Mouse (Mus musculus) lung, embryonic 16.5 days (tissue): Measurements from ENCODE around the gene Vmn1r198. TPM values are rescaled to one million over a fixed set of nuclear protein-coding genes. Genes with fewer than 3 reads are reported as not detected.
"Not testable (repeated sequence)": the region's sequence is repeated elsewhere in the genome, so short reads cannot be mapped to it uniquely, and the experiment has no call there.

Experiments
- ATAC-seq: fragments of 200-750 bp; cut with Nextera tagmentation; 2 replicates; pipeline ENCODE4 v1.8.0; 2017; ENCODE audit warnings: low read depth, mild to moderate bottlenecking, moderate library complexity
- H3K27ac ChIP-seq: fragments of 300-500 bp; sonication (generic); 2 replicates; pipeline ENCODE4 v1.5.1; 2014; ENCODE audit warnings: mild to moderate bottlenecking, control low read depth, low read length
- H3K27me3 ChIP-seq: fragments of 300-500 bp; sonication (generic); 2 replicates; pipeline ENCODE4 v1.6.1; 2014; ENCODE audit warnings: low read depth, low read length, mixed read lengths; ENCODE audit not compliant: control insufficient read depth, insufficient read depth
- H3K36me3 ChIP-seq: fragments of 300-500 bp; sonication (generic); 2 replicates; pipeline ENCODE4 v1.6.1; 2014; ENCODE audit warnings: low read length; ENCODE audit not compliant: control insufficient read depth, insufficient read depth
- H3K4me1 ChIP-seq: fragments of 300-500 bp; sonication (generic); replicated peaks from 2 replicates; pipeline ENCODE4 v1.6.1; 2014; ENCODE audit warnings: low read length, mixed read lengths; ENCODE audit not compliant: control insufficient read depth, insufficient read depth
- H3K4me2 ChIP-seq: fragments of 300-500 bp; sonication (generic); 2 replicates; pipeline ENCODE4 v1.6.1; 2014; ENCODE audit warnings: low read depth, low read length, control low read depth
- H3K4me3 ChIP-seq: fragments of 300-500 bp; sonication (generic); 2 replicates; pipeline ENCODE4 v1.5.1; 2014; ENCODE audit warnings: mild to moderate bottlenecking, low read length, control low read depth
- H3K9ac ChIP-seq: fragments of 300-500 bp; sonication (generic); 2 replicates; pipeline ENCODE4 v1.6.1; 2014; ENCODE audit warnings: low read length, control low read depth
- H3K9me3 ChIP-seq: fragments of 300-500 bp; sonication (generic); 2 replicates; pipeline ENCODE4 v1.6.1; 2016; ENCODE audit warnings: low read length; ENCODE audit not compliant: control insufficient read depth
- WGBS: fragments of 180-500 bp; shearing (Covaris S2); extraction: QIAGEN DNeasy Blood & Tissue Kit; methylation state at CpG from one replicate; pipeline ENCODE4 v1.1.7; 2014; 5-methylcytosine and 5-hydroxymethylcytosine counted together
- polyA plus RNA-seq: library from polyadenylated mRNA; unstranded; fragments of >200 nt; fragmentation: Nextera tagmentation; extraction: Ambion mirVana; gene quantifications from 2 replicates; pipeline ENCODE4 v1.2.1, GENCODE M21; 2015

Vmn1r198 gene
- not detected in 2 replicates for polyA plus RNA-seq

- H3K4me3 ChIP-seq = no peak within 1 kb of the TSS
- H3K9me3 ChIP-seq = no peaks in the 10 kb centered on the region
- no peak within 1 kb of the TSS for H3K9ac ChIP-seq
- H3K4me1 ChIP-seq = no peaks in the 10 kb centered on the region
- H3K36me3 ChIP-seq = no peaks in the 10 kb centered on the region
- H3K4me2 ChIP-seq = no peak within 1 kb of the TSS
- H3K27me3 ChIP-seq = no peaks in the 10 kb centered on the region
- no peak within 1 kb of the TSS for H3K27ac ChIP-seq
- no peak for ATAC-seq
- 17% methylated on average over 1 of the region's 1 CpGs for WGBS
These were observed at the start of gene Vmn1r198 for GRCm38 (mm10) chr13:22350064-22350463. Gene Vmn1r198, plus strand, starts transcription at chr13:22350364.

GRCm38 (mm10) chr13:22308075-22308474 lies 42.1 kb upstream of the Vmn1r198 start:
- not testable (repeated sequence) for H3K27me3 ChIP-seq, H3K9me3 ChIP-seq, H3K4me2 ChIP-seq, H3K36me3 ChIP-seq, H3K4me3 ChIP-seq, H3K4me1 ChIP-seq, H3K9ac ChIP-seq, ATAC-seq, H3K27ac ChIP-seq
- WGBS = 92% methylated on average over 5 of the region's 5 CpGs

- Histone ChIP-seq H3K27ac (no peak overlapping the region), H3K9me3 (no peaks in the 10 kb centered on the region; the same call in 1 of the 2 replicates), H3K4me3 (no peak overlapping the region), H3K9ac (no peak overlapping the region), H3K4me2 (no peak overlapping the region), H3K4me1 (no peaks in the 10 kb centered on the region), H3K36me3 (no peaks in the 10 kb centered on the region), H3K27me3 (no peaks in the 10 kb centered on the region)
- no peak for ATAC-seq
- 59% methylated on average over 2 of the region's 2 CpGs for WGBS
These were observed 34.8 kb upstream of the Vmn1r198 start for GRCm38 (mm10) chr13:22315361-22315760.

- ATAC-seq = no peak
- no peaks in the 10 kb centered on the region for H3K4me1 ChIP-seq
- WGBS = 81% methylated on average over 2 of the region's 2 CpGs
- no peak overlapping the region for H3K4me2 ChIP-seq
- no peaks in the 10 kb centered on the region; the same call in 1 of the 2 replicates for H3K9me3 ChIP-seq
- no peaks in the 10 kb centered on the region for H3K27me3 ChIP-seq
- no peak overlapping the region for H3K4me3 ChIP-seq
- no peaks in the 10 kb centered on the region for H3K36me3 ChIP-seq
- H3K9ac ChIP-seq = no peak overlapping the region
- H3K27ac ChIP-seq = no peak overlapping the region
These were observed 32.8 kb upstream of the Vmn1r198 start for GRCm38 (mm10) chr13:22317366-22317765.

GRCm38 (mm10) chr13:22320091-22320490 lies 30.1 kb upstream of the Vmn1r198 start:
- H3K4me1 ChIP-seq = no peaks in the 10 kb centered on the region
- no peaks in the 10 kb centered on the region for H3K27me3 ChIP-seq
- H3K36me3 ChIP-seq = no peaks in the 10 kb centered on the region
- H3K27ac ChIP-seq = no peak overlapping the region
- H3K9me3 ChIP-seq = no peaks in the 10 kb centered on the region
- ATAC-seq = no peak
- H3K4me3 ChIP-seq = no peak overlapping the region
- no peak overlapping the region for H3K4me2 ChIP-seq
- H3K9ac ChIP-seq = no peak overlapping the region

- H3K27ac ChIP-seq = no peak within 1 kb of the TSS
- no peak within 1 kb of the TSS for H3K4me3 ChIP-seq
- H3K4me1 ChIP-seq = no peaks in the 10 kb centered on the region
- no peak for ATAC-seq
- no peaks in the 10 kb centered on the region for H3K36me3 ChIP-seq
- H3K9ac ChIP-seq = no peak within 1 kb of the TSS
- H3K27me3 ChIP-seq = no peaks in the 10 kb centered on the region
- H3K4me2 ChIP-seq = no peak within 1 kb of the TSS
- H3K9me3 ChIP-seq = no peaks in the 10 kb centered on the region
These were observed 25.9 kb upstream of the Vmn1r198 start, which contains the start of gene Vmn1r197 for GRCm38 (mm10) chr13:22324289-22324688. Gene Vmn1r197, plus strand, starts transcription at chr13:22324589.

GRCm38 (mm10) chr13:22333269-22333668 lies 16.9 kb upstream of the Vmn1r198 start:
- Histone ChIP-seq H3K4me1 (no peaks in the 10 kb centered on the region), H3K9me3 (no peaks in the 10 kb centered on the region), H3K27ac (no peak overlapping the region), H3K36me3 (no peaks in the 10 kb centered on the region), H3K4me3 (no peak overlapping the region), H3K4me2 (no peak overlapping the region), H3K27me3 (no peaks in the 10 kb centered on the region), H3K9ac (no peak overlapping the region)
- ATAC-seq = no peak
- WGBS = 67% methylated on average over 2 of the region's 2 CpGs

- no peak overlapping the region for H3K9ac ChIP-seq
- WGBS = 73% methylated on average over 1 of the region's 1 CpGs
- no peaks in the 10 kb centered on the region for H3K4me1 ChIP-seq
- no peak overlapping the region for H3K4me3 ChIP-seq
- no peak overlapping the region for H3K27ac ChIP-seq
- H3K27me3 ChIP-seq = no peaks in the 10 kb centered on the region
- ATAC-seq = no peak
- H3K4me2 ChIP-seq = no peak overlapping the region
- no peaks in the 10 kb centered on the region for H3K36me3 ChIP-seq
- no peaks in the 10 kb centered on the region for H3K9me3 ChIP-seq
These were observed 14.6 kb upstream of the Vmn1r198 start for GRCm38 (mm10) chr13:22335565-22335964.

- Histone ChIP-seq H3K4me1 (no peaks in the 10 kb centered on the region), H3K9ac (no peak overlapping the region), H3K27ac (no peak overlapping the region), H3K27me3 (no peaks in the 10 kb centered on the region), H3K4me3 (no peak overlapping the region), H3K9me3 (no peaks in the 10 kb centered on the region), H3K36me3 (no peaks in the 10 kb centered on the region), H3K4me2 (no peak overlapping the region)
- 81% methylated on average over 1 of the region's 1 CpGs for WGBS
- ATAC-seq = no peak
These were observed 649 bp downstream of the Vmn1r198 start for GRCm38 (mm10) chr13:22350813-22351212.

GRCm38 (mm10) chr13:22379518-22379917 lies 29.4 kb downstream of the Vmn1r198 start, which contains the start of gene Vmn1r199:
Gene Vmn1r199, plus strand, starts transcription at chr13:22379818.
- H3K36me3 ChIP-seq = no peaks in the 10 kb centered on the region
- no peak for ATAC-seq
- no peak within 1 kb of the TSS for H3K9ac ChIP-seq
- H3K4me3 ChIP-seq = no peak within 1 kb of the TSS
- H3K27ac ChIP-seq = no peak within 1 kb of the TSS
- H3K4me2 ChIP-seq = no peak within 1 kb of the TSS
- no peaks in the 10 kb centered on the region for H3K4me1 ChIP-seq
- no peaks in the 10 kb centered on the region for H3K9me3 ChIP-seq
- WGBS = 65% methylated on average over 2 of the region's 2 CpGs
- H3K27me3 ChIP-seq = no peaks in the 10 kb centered on the region
